Mouse (Mus musculus) heart, postnatal 4 days (tissue): ENCODE measurements around the gene Rps2. TPM values are rescaled to one million over a fixed set of nuclear protein-coding genes. Genes with fewer than 3 reads are reported as not detected.
"Not testable (repeated sequence)": the region's sequence is repeated elsewhere in the genome, so short reads cannot be mapped to it uniquely, and the experiment has no call there.

ENCODE experiments used
- DNase-seq: peaks from one replicate; pipeline ENCODE4 v3.0.0; 2021
- total RNA-seq, 2 experiments: library from RNA; stranded (reverse); gene quantifications; 2 replicates each; pipeline ENCODE4 v1.2.3; 2021

Rps2 gene
- 100 to 1,000 TPM; 734 to 782 TPM for total RNA-seq

DNA sequence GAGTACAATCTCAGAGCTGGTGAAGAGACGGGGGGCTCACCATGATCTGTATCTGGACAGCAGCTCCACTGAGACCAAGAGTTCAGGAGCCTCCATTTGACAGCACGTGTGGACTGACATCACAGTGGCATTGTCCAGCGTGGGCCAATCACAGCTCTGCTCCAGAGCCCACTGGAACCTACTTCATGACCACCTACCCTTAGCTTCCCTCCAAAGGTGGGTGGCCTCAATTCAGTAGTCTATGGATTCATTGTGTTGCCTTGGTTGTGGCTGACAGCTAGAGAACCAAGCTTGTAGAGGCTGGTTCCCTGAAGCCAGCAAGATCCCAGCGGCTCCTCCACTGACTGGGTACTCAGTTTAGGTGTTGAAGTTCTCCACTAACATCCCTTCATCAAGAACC is at the start of gene Rps2, which contains the start of gene Rnf151:
TSS of gene Rps2 (plus strand) at position 174 of the 400 bp plus-strand sequence.
TSS of gene Rnf151 (minus strand) at position 121 of the 400 bp plus-strand sequence.
- no peak for DNase-seq

DNA sequence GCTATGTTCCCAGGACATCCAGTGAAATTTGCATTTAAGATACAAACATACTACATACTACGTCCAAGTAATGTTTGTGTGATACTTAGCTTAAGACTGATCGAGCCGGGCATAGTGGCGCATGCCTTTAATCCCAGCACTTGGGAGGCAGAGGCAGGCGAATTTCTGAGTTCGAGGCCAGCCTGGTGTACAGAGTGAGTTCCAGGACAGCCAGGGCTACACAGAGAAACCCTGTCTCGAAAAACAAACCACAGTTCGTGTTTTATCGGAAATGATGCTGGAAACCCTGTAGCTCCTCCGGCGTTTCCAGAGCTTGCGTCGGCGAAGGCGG is 48.7 kb upstream of the Rps2 start:
- DNase-seq: not testable (repeated sequence)

DNA sequence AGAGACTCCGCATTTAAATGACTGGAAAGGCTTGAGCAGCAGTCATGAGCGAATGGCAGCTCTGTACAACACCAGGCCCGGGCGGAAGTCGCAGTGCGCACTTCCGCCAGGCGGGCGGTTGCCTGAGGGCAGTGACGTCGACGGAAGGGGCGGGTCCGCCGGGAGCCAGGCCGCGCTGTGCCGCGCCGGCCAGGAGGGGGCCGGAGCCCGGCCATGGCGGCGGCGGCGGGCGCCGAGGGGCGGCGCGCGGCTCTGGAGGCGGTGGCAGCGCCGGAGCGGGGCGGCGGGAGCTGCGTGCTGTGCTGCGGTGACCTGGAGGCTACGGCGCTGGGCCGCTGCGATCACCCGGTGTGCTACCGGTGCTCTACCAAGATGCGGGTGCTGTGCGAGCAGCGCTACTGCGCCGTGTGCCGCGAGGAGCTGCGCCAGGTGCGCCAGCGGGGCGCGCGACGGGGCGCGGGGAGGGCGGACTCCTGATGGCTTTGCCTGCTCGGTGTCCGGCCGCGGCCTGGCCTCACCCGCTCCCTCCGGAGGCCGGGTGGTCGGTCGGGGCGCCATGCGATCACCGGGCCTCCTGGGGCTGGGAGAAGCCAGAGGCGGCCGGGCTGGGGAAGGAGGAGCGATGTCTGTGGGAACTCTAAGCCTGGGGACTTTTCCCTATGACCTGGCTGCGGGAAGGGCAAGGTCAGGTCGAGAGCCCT is 48.2 kb upstream of the Rps2 start, which contains the start of gene Zfp598:
TSS of gene Zfp598 (plus strand) at position 143 of the 701 bp plus-strand sequence.
- DNase-seq: peak; percentile 97

DNA sequence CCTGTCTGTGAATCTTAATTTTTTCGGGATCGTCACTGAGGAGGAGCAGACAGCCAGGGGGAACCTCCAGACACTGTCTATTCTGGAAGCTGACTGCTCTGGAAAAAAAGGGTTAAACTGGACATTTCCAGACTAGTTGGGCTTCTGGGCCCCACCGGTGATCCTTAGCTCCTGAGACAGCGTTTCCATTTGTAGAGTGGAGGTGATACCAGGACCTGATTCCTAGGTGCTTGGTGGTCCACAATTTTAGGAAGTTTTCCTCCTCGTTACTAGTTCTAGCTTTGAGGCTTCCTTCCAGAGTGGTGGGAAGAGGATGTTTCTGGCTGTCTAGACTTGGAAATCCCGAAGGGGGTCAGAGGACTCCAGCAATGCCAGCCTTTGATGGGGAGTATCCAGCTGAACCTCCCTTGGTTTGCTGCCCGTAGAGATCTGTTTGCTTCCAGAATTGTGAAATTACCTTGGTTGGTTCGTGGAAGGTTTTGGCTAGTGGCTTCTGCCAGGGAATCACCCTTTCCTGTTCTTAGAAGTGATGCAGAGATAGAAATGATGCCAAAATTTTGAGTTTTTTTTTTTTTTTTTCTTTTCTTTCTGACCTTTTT is 47.6 kb upstream of the Rps2 start:
- DNase-seq: no peak

DNA sequence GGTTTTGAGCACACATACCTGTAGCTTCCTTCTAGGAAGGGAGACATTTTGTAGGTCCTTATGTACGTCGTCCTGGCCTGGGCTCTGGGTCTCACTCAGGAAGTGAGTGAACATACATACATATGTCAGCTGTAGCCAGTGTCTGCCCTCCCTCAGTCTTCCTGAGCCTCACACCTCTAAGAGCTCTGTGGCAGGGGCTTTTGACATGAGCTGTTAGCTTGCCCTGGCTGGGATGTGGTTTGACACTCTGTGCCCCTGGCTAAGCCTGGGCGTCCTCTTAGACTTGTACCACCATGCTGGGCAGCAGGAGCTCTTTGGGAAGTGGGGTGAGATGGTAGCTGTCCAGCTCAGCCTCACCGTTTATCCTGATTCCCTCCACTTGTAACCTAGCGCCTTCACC is 46.6 kb upstream of the Rps2 start:
- no peak for DNase-seq

DNA sequence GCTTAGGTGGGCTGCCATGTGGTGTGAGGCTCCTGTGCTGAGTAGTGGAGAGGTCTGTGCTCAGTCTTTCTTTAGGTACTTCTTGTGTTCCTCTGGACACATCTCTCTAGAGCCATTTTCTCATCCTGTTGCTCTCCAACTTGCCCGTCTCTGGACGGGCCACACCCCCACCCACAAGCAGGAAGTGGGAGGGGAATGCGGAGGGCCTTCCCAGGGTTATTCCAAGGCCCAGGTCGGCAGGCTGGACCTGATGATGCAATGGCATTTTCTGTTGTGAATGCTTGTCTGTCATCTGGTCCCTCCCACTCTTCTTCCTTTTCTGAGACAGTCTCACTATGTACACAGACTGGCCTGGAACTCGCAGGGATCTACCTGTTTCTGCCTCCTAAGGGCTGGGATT is 45.8 kb upstream of the Rps2 start:
- DNase-seq: peak; percentile 56

DNA sequence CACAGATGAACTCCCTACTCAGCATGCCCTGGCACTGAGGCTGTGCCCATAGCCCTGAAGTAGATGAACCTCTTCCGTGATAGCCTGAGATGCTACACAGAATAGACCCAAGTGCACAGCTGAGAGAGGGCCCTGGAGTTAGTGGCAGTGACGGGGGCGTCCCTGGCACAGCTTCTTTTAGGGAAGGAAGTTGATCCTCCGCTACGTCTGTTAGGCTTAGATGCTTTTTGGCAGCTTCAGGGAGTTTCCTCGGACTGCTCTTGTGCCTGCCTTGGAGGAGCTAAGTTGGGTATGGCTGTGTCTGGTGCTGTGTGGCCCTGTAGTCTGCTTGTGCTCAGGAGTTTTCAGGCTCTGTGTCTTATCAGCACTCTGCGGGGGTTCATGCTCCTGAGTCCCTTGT is 43.6 kb upstream of the Rps2 start:
- no peak for DNase-seq

DNA sequence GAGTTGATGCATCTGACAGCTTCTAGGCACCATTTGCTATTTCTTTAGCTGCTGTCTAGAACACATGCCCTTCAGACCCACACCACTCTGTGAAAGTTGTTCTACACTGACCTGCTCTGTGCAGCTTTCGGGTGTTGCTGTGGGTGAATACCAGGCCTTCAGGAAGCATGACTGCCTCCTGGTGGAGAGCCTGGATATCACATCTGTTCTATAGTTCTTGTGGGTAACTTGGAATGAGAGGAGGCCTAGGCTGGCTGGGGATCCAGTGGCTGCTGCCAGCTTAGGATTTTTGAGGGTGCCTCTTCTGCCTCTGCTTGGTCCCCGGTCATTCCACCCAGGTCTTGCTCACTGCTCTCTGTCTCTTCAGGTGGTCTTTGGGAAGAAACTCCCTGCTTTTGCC is 41.7 kb upstream of the Rps2 start:
- DNase-seq: peak; percentile 87

DNA sequence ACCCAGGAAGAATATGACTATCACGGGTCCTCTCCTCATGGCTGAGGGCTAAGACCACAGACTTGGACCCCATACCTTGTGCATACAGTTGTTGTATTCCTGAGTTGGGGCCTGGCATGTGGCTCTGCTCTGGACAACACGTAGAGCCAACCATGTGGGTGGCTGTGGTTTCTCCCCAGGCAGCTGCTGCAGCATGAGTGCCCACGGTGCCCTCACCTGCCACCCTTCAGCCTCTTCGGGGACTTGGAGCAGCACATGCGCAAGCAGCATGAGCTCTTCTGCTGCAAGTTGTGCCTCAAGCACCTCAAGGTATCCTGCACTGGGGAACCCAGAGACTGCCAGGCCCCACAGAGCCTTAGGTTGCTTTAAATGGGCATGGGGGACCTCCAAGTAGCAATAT is 41.0 kb upstream of the Rps2 start:
- no peak for DNase-seq

DNA sequence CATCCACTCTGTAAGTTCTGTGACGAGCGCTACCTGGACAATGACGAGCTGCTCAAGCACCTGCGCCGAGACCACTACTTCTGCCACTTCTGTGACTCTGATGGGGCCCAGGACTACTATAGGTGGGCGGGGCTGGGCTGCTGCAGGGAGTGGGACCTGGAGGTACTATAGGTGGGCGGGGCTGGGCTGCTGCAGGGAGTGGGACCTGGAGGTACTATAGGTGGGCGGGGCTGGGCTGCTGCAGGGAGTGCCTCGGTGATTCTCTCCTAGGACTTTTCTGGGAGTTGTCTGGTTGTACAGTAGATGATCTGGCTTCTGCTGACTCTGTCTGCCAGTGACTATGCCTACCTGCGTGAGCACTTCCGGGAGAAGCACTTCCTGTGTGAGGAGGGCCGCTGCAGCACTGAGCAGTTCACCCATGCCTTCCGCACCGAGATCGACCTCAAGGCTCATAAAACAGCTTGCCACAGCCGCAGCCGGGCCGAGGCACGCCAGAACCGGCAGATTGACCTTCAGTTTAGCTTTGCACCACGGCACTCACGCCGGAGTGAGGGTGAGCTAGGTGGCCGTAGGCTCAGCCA is 40.3 kb upstream of the Rps2 start:
- DNase-seq: no peak

DNA sequence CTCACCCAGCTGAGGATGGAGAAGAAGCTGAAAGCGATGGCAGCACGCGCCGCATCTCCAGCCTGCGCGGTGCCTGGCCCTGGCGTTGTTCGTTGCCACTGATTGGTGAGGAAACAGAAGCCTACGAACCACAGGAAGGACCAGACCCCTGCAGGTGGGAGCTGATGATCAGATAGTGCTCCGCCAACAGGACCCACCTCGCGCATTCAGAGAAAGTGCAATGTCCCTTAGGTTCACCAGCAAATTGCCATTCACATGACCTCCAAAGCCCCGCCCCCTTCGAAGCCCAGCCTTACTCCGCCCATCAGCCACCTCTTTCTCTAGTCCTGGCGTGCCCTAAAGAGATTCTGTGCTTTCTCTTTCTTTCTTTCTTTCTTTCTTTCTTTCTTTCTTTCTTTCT is 31.4 kb upstream of the Rps2 start:
- peak; percentile 39 for DNase-seq

DNA sequence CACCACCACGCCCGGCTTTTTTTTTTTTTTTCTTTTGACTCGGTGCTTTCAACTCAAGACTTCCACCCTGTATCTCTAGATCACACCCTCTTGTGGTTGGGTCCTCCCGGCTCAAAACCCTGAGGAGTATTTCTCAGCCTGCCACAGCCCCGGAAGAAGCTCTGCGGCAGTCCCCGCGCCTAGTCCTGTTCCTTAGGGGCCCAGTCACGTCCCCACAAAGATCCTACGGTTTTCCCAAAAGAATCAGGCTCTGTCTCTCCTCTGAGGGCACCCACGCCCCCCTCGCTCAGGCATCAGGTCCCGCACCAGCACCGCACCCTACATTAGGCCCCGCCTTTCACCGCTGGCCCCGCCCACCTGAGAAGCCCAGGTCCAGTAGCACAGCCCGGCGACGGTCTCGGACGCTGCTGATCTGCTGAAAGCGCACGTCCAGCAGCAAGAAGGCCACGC is 30.7 kb upstream of the Rps2 start:
- DNase-seq: peak; percentile 45

DNA sequence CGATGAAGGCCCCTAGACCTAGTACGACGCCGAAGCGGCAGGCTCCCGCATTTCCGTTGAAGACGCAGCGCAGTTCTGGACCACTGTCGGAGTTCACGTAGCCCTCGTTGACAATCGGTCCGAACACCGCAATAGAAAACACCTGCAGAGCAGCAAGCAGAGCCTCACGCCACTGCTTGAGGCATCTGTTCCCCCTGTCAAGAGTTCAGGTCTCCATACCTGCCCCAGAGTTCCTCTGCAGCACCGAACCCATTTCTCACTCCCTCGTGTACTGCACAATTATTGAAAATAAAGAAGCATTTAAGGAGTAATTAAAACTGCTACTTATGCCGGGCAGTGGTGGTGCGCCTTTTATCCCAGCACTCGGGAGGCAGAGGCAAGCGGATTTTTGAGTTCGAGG is 30.3 kb upstream of the Rps2 start:
- no peak for DNase-seq

DNA sequence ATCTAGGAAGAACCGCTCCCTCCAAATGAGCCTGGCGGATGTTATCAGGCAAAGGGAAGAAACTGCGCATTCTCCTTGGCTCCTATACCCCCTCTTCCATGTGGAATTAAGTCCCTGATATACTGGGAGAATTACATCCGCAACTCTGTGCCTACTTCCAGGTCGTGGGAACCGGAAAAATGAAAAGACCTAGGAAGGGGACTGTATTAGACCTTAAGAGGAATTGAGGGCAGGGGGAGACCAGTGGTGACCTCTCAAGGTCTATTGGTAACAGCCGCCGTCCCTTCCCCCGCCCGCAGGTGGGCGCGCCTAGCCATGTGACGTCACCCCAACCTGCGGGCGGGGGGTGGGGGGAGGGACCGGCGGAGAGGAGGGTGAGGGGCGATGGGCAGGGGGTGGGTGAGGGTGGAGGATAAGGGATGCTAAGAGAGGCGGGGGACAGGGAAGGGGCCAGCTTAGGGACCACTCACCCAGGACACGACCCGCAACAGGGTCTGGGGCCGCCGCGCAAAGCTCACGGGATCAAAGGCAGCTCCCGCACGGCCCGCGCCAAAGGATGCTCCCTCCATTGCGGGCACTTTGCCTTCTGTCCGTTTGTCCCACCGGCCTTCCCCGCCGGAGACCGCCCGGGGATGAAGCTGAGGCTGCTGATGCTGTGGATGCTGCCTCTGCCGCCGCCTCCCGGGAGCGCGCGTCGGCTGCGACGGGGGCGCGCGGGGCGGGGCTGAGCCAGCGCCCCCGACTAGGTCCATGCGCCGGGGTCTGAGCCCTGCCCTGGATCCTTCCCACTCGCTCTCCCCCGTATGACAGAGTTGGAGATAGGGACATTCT is 28.4 kb upstream of the Rps2 start, which contains the start of gene Syngr3:
TSS of gene Syngr3 (minus strand) at position 705 of the 831 bp plus-strand sequence.
- no peak for DNase-seq

DNA sequence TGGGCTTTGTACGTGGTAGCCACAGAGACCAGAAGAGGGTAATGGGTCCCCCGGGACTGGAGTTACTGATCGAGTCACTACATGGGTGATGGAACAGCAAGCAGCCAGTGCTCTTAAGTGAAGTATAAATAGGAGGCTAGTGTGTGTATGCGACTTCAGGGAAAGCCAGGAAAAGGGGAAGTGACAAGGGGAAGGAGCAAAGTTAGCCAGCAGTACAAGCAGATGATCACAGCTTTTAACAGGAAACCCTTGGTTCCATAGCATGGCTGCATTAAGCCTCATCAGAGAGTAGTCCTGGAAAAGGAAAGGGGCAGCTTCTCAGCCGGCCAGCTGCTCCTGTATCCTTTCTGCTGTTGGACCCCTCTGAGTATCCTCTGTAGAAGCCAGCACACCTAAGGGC is 25.5 kb upstream of the Rps2 start:
- no peak for DNase-seq

DNA sequence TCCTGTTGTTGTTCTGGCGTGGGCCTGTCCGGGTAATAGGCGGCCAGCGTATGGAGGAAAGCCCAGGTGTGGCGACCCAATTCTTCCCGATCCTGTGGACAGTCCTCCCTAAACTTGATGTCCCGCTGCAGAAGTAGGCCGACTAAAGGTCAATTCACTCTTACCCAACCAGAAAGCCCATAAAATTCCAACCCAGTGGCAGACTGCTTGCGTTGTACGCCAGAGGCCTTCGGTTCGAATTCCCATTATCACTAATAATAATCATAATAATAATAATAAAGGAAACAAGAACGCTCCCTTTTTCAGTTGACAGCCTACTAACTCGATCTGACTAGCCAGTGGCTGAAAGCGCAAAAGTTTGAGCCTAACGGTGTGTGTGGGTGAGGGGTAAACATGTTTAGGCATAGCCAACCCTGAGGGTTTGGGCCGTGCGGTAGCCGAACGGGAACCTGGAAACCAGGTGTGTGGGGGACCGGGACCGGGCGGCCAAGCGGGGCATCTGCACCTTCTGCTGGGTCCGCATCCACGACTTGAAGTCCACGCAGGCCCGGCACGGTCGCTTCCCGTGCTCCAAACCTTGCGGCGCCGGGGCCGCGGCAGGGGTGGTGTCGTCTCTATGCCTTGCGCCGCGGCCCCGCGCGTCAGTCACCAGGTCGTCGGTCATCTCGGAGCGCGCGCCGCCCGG is 22.4 kb upstream of the Rps2 start:
- no peak for DNase-seq

DNA sequence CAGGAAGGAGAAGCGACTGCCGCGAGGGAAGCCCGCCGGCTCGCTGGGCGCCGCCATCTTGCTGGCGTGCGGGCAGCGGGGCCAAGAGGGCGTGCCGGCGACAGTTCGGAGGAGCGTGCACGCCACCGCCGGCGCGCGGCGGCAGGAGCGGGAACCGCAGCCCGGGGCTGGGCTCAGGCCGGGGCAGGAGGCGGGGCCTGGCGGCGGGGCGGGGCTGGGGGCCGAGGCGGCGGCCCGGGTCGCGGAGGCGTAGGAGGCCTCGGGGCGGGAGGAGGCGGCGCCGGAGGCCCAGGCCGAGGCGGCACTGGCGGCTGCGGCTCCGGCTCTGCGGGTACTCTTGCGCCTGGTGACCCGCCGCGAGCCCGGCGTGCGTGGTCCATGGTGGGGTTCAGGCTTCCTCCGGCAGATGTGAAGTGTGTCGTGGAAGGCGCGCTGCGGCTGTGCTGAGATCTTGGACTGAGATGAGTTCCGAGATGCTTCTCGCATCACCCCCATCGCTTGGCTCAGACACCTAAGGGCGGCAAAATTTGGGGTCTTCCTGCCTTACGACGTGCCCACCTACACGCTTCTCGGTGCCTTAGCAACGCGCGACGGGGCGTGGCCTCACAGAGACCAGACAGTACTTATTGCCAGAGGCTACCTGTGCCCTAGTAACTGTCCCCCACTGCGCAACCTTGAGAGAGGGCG is 21.8 kb upstream of the Rps2 start, which contains the start of the genes Gfer and Noxo1:
TSS of gene Gfer (minus strand) at position 146 of the 687 bp plus-strand sequence.
TSS of gene Noxo1 (plus strand) at position 224 of the 687 bp plus-strand sequence.
- peak; percentile 93 for DNase-seq

DNA sequence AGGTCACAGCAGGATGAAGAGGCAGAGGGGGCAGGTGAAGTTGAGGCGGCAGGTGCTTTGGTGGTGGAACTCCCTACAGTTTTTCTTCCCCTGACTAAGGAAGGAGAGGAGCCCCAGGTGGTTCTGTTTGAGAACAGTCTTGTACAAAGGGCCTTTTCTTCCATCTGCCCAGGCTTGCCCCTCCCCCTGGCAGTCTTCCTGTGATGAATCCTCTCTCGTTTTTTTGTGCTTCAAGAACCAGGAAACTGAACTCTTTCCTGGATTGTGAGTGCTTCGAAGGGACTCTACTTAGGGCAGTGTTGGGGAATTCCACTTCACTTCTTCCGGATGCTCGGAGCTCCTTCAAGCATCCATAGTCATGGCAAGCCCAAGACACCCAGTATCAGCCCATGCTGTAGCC is 19.9 kb upstream of the Rps2 start:
- no peak for DNase-seq

DNA sequence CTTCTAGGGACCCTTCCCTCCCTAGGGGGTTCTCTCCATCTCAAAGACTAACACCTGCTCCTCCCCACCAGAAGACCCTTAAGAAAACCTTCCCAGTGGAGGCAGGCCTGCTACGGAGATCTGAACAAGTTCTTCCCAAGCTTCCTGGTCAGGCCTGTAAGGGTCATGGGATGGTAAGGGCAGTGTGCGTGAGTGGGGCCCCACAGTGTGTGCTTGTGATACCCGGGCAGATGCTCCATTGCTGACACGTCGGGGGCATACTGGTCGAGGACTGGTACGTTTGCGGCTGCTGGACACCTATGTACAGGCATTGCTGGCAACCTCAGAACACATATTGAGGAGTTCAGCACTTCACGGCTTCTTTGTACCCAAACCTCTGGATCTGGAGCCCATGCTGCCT is 19.2 kb upstream of the Rps2 start:
- DNase-seq: no peak

DNA sequence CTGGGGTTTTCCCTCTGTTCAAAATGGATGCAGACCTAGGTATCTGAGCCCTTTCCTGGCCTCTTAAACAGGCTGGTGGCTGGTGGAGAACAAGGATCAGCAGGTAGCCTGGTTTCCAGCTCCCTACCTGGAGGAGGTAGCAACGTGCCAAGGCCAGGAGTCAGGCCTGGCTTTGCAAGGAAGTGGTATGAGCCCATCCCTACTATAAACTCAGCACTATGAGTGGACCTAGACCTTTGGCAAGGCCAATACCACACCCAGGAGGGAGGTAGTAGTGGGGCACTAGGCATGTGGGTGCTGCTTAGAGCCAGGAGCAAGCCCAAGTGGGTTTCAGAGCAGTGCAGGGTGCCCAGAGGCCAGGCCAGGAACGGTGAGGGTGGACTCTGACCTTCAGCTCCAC is 18.4 kb upstream of the Rps2 start:
- no peak for DNase-seq

DNA sequence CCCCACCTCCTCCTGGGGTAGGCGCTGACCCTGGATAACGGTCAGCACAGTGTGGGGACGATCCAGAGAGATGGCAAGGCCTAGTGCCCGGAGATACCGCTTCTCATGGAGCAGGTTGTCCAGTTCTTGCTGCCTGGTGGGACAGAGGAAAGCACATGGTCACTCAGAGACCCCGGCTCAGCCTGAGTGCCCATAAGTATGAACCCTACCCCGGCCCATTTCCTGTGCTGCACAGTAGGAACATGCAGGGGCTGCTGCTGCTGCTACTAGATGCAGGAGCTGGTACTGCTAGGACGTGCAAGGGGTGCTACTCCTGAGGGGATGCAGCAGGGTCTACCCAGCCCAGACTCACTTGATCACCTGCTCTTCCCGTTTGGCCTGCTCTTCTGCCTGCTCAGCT is 16.7 kb upstream of the Rps2 start:
- no peak for DNase-seq

DNA sequence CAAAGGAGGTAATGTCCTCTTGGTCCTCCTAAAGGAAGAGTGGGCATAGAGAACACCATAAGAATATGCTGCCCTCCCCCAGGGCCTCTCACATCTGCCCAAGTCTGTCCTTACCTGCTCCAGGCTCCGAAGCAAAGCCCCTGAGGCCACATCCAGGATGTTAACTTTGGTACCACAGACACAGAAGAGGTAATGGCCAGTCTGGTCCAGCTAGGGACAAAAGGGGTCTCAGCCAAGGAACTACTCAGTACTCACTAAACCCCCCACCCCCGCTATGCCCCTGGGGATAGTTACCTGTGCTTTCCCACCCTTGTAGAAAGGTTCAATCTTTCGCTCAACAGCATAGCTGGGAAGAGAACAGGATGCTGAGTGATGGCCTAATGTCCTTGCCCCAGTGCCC is 12.1 kb upstream of the Rps2 start:
- DNase-seq: no peak
